Mouse (Mus musculus): Measurements from ENCODE around the gene Zfp292. TPM values are rescaled to one million over a fixed set of nuclear protein-coding genes. Genes with fewer than 3 reads are reported as not detected.

Gene Zfp292
- polyA plus RNA-seq, 1 experiment from 2014 or later: 19.1 TPM

GRCm38 (mm10) chr4:34872896-34873495 lies 9.8 kb downstream of the Zfp292 start:
- Histone ChIP-seq H3K9me3 (ENCODE audit: control insufficient read depth, low read length) (no peaks in the 10 kb centered on the region), H3K9ac (ENCODE audit: low read depth, low read length) (no peak overlapping the region), H3K36me3 (ENCODE audit: control insufficient read depth, insufficient read depth, low read length) (no peaks in the 10 kb centered on the region), H3K4me3 (ENCODE audit: low read length) (no peak overlapping the region), H3K4me2 (ENCODE audit: low read length) (no peak overlapping the region), H3K4me1 (ENCODE audit: control insufficient read depth, insufficient read depth, low read depth, low read length) (0 out of 2 replicates have a peak, but pooled peaks cover 5% of the 10 kb centered on the region), H3K27me3 (replicated peaks; ENCODE audit: control insufficient read depth, insufficient read depth, low read length) (no peaks in the 10 kb centered on the region), H3K27ac (ENCODE audit: low read depth, low read length) (no peak overlapping the region)
- 94% methylated on average over 4 of the region's 4 CpGs for WGBS
- ATAC-seq: peak; percentile 44; the same call in 1 of the 2 replicates

DNA sequence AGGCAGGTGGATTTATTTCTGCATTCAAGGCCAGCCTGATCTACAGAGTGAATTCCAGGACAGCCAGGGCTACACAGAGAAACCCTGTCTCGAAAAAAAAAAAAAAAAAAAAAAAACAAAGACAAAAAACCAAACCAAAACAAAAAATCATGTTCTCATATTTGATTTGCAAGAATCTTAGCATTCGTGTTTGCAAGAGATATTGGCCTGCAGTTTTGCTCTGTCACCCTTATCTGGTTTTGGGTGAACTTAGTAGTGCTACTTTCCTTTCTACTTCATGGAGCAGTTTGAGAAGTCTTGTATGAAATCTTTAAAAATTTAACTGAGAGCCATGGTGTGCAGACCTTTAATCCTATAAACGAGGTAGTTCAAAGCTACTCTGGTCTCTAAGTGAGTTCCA lies 12.9 kb downstream of the Zfp292 start:
- no peak overlapping the region for H3K4me3 ChIP-seq (ENCODE audit: low read length)
- H3K27ac ChIP-seq (ENCODE audit: low read depth, low read length): no peak overlapping the region
- 90% methylated on average over 3 of the region's 3 CpGs for WGBS

GRCm38 (mm10) chr4:34861438-34861837 lies 21.3 kb downstream of the Zfp292 start:
- 95% methylated on average over 3 of the region's 3 CpGs for WGBS
- Histone ChIP-seq H3K27me3 (replicated peaks; ENCODE audit: control insufficient read depth, insufficient read depth, low read length) (no peaks in the 10 kb centered on the region), H3K4me3 (ENCODE audit: low read length) (no peak overlapping the region), H3K36me3 (ENCODE audit: control insufficient read depth, insufficient read depth, low read length) (no peaks in the 10 kb centered on the region), H3K4me2 (ENCODE audit: low read length) (no peak overlapping the region), H3K4me1 (ENCODE audit: control insufficient read depth, insufficient read depth, low read depth, low read length) (no peaks in the 10 kb centered on the region; the same call in 1 of the 2 replicates), H3K9ac (ENCODE audit: low read depth, low read length) (no peak overlapping the region), H3K27ac (ENCODE audit: low read depth, low read length) (no peak overlapping the region), H3K9me3 (ENCODE audit: control insufficient read depth, low read length) (no peaks in the 10 kb centered on the region)
- ATAC-seq: no peak

More for the DNA sequence above, 12.9 kb downstream of the Zfp292 start:
- Histone ChIP-seq H3K4me2 (ENCODE audit: low read length) (no peak overlapping the region), H3K4me1 (ENCODE audit: control insufficient read depth, insufficient read depth, low read depth, low read length) (0 out of 2 replicates have a peak, but pooled peaks cover 5% of the 10 kb centered on the region), H3K9me3 (ENCODE audit: control insufficient read depth, low read length) (no peaks in the 10 kb centered on the region), H3K27me3 (replicated peaks; ENCODE audit: control insufficient read depth, insufficient read depth, low read length) (no peaks in the 10 kb centered on the region), H3K9ac (ENCODE audit: low read depth, low read length) (no peak overlapping the region), H3K36me3 (ENCODE audit: control insufficient read depth, insufficient read depth, low read length) (no peaks in the 10 kb centered on the region)
- ATAC-seq: no peak

DNA sequence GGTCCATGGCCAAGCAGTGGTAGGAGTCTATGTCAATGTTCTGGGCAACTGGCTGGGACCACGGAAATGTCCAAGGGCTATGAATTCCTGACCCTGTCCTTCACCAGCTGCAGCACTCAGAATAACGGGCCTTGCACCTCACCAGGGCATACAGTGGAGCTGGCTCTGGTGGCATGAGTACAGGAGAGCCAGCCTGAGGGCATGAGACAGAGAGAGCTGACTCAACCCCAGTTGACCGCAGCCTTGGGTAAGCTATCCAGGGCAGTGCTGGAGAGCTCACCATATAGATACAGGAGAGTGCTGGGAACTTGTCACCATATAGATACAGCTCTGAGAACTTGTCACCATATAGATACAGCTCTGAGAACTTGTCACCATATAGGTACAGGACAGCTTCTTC lies 23.3 kb downstream of the Zfp292 start:
- Histone ChIP-seq H3K4me1 (ENCODE audit: control insufficient read depth, insufficient read depth, low read depth, low read length) (no peaks in the 10 kb centered on the region; the same call in none of the 2 replicates), H3K9me3 (ENCODE audit: control insufficient read depth, low read length) (no peaks in the 10 kb centered on the region), H3K4me3 (ENCODE audit: low read length) (no peak overlapping the region), H3K4me2 (ENCODE audit: low read length) (no peak overlapping the region), H3K27ac (ENCODE audit: low read depth, low read length) (no peak overlapping the region), H3K9ac (ENCODE audit: low read depth, low read length) (no peak overlapping the region), H3K36me3 (ENCODE audit: control insufficient read depth, insufficient read depth, low read length) (no peaks in the 10 kb centered on the region), H3K27me3 (replicated peaks; ENCODE audit: control insufficient read depth, insufficient read depth, low read length) (no peaks in the 10 kb centered on the region)
- WGBS: 91% methylated on average over 3 of the region's 3 CpGs
- ATAC-seq: no peak

GRCm38 (mm10) chr4:34858903-34859302 lies 23.9 kb downstream of the Zfp292 start:
- H3K4me3 ChIP-seq (ENCODE audit: low read length): no peak overlapping the region
- H3K36me3 ChIP-seq (ENCODE audit: control insufficient read depth, insufficient read depth, low read length): no peaks in the 10 kb centered on the region
- H3K4me1 ChIP-seq (ENCODE audit: control insufficient read depth, insufficient read depth, low read depth, low read length): no peaks in the 10 kb centered on the region; the same call in none of the 2 replicates
- no peak overlapping the region for H3K4me2 ChIP-seq (ENCODE audit: low read length)
- no peaks in the 10 kb centered on the region for H3K9me3 ChIP-seq (ENCODE audit: control insufficient read depth, low read length)
- H3K27ac ChIP-seq (ENCODE audit: low read depth, low read length): no peak overlapping the region
- no peak for ATAC-seq
- 96% methylated on average over 3 of the region's 3 CpGs for WGBS
- H3K9ac ChIP-seq (ENCODE audit: low read depth, low read length): no peak overlapping the region
- no peaks in the 10 kb centered on the region for H3K27me3 ChIP-seq (replicated peaks; ENCODE audit: control insufficient read depth, insufficient read depth, low read length)

DNA sequence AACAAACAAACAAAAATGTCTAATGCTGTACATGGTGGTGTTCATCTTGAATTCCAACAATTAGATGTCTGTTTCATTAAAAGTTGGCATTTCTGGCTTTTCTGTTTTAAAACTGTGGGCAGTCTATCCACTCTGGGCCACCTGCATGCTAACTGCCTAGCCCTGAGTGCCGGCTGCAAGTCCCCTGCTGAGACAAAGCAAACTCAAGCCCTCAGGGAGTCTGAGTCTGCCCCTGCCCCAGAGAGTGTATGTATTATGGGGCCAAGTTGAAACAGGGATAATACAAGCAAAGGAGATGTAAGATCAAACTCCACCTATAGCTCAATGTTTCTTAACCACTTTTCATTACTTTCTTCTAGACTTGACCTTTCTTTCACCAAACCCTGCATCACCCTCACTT lies 26.8 kb downstream of the Zfp292 start:
- H3K27me3 ChIP-seq (replicated peaks; ENCODE audit: control insufficient read depth, insufficient read depth, low read length): no peaks in the 10 kb centered on the region
- ATAC-seq: no peak
- 5% methylated on average over 1 of the region's 1 CpGs for WGBS

GRCm38 (mm10) chr4:34852051-34852450 lies 30.7 kb downstream of the Zfp292 start:
- ATAC-seq: no peak
- Histone ChIP-seq H3K9me3 (ENCODE audit: control insufficient read depth, low read length) (no peaks in the 10 kb centered on the region; the same call in 1 of the 2 replicates), H3K27ac (ENCODE audit: low read depth, low read length) (no peak overlapping the region), H3K4me3 (ENCODE audit: low read length) (no peak overlapping the region), H3K9ac (ENCODE audit: low read depth, low read length) (no peak overlapping the region), H3K4me2 (ENCODE audit: low read length) (no peak overlapping the region), H3K36me3 (ENCODE audit: control insufficient read depth, insufficient read depth, low read length) (no peaks in the 10 kb centered on the region), H3K4me1 (ENCODE audit: control insufficient read depth, insufficient read depth, low read depth, low read length) (no peaks in the 10 kb centered on the region; the same call in 1 of the 2 replicates), H3K27me3 (replicated peaks; ENCODE audit: control insufficient read depth, insufficient read depth, low read length) (no peaks in the 10 kb centered on the region)
- WGBS: 91% methylated on average over 7 of the region's 7 CpGs

More for the DNA sequence above, 26.8 kb downstream of the Zfp292 start:
- H3K4me2 ChIP-seq (ENCODE audit: low read length): no peak overlapping the region
- H3K36me3 ChIP-seq (ENCODE audit: control insufficient read depth, insufficient read depth, low read length): no peaks in the 10 kb centered on the region
- no peak overlapping the region for H3K4me3 ChIP-seq (ENCODE audit: low read length)
- no peak overlapping the region for H3K27ac ChIP-seq (ENCODE audit: low read depth, low read length)
- H3K9me3 ChIP-seq (ENCODE audit: control insufficient read depth, low read length): no peaks in the 10 kb centered on the region
- H3K4me1 ChIP-seq (ENCODE audit: control insufficient read depth, insufficient read depth, low read depth, low read length): no peaks in the 10 kb centered on the region; the same call in none of the 2 replicates
- H3K9ac ChIP-seq (ENCODE audit: low read depth, low read length): no peak overlapping the region

GRCm38 (mm10) chr4:34850156-34850555 lies 32.6 kb downstream of the Zfp292 start:
- no peaks in the 10 kb centered on the region for H3K4me1 ChIP-seq (ENCODE audit: control insufficient read depth, insufficient read depth, low read depth, low read length)
- H3K4me2 ChIP-seq (ENCODE audit: low read length): no peak overlapping the region
- 89% methylated on average over 2 of the region's 2 CpGs for WGBS
- H3K27ac ChIP-seq (ENCODE audit: low read depth, low read length): no peak overlapping the region
- ATAC-seq: no peak
- no peak overlapping the region for H3K9ac ChIP-seq (ENCODE audit: low read depth, low read length)
- H3K9me3 ChIP-seq (ENCODE audit: control insufficient read depth, low read length): no peaks in the 10 kb centered on the region; the same call in 1 of the 2 replicates
- no peaks in the 10 kb centered on the region for H3K27me3 ChIP-seq (replicated peaks; ENCODE audit: control insufficient read depth, insufficient read depth, low read length)
- no peak overlapping the region for H3K4me3 ChIP-seq (ENCODE audit: low read length)
- H3K36me3 ChIP-seq (ENCODE audit: control insufficient read depth, insufficient read depth, low read length): no peaks in the 10 kb centered on the region

- no peak overlapping the region for H3K4me3 ChIP-seq (ENCODE audit: low read length)
- no peaks in the 10 kb centered on the region for H3K36me3 ChIP-seq (ENCODE audit: control insufficient read depth, insufficient read depth, low read length)
- 96% methylated on average over 6 of the region's 6 CpGs for WGBS
- 0 out of 2 replicates have a peak, but pooled peaks have one; percentile 5 for ATAC-seq
- H3K27me3 ChIP-seq (replicated peaks; ENCODE audit: control insufficient read depth, insufficient read depth, low read length): no peaks in the 10 kb centered on the region
- H3K9ac ChIP-seq (ENCODE audit: low read depth, low read length): no peak overlapping the region
- no peaks in the 10 kb centered on the region; the same call in 1 of the 2 replicates for H3K9me3 ChIP-seq (ENCODE audit: control insufficient read depth, low read length)
- H3K4me1 ChIP-seq (ENCODE audit: control insufficient read depth, insufficient read depth, low read depth, low read length): peaks cover 5% of the 10 kb centered on the region; the same call in 1 of the 2 replicates
- H3K27ac ChIP-seq (ENCODE audit: low read depth, low read length): no peak overlapping the region
- H3K4me2 ChIP-seq (ENCODE audit: low read length): no peak overlapping the region
Measured at GRCm38 (mm10) chr4:34847679-34848309, 35.0 kb downstream of the Zfp292 start.

Measured in hindbrain, embryonic 16.5 days (tissue).